21 mouse cellular contexts compared by ENCODE assay signal in genomic region chr1:61997711-61998110, GRCm38 (mm10).
DNase-seq lines count a peak whose midpoint lies in the region; ATAC-seq and TF ChIP-seq lines count a peak whose summit lies in the region.
"Had no signal": no experiment of that assay in that cellular context is flagged by ENCODE, and none has a peak within 500 bp of the region (broad histone marks: within the 10 kb centered on the region; RNA-seq: fewer than 3 reads in every experiment).

No protein-coding gene starts in this region.

- DNase-seq in embryo, embryonic 10.5 days (ENCODE audit: low spot score) = peak; percentile 28
- DNase-seq in left cerebral cortex, postnatal 4 days = no peak
- DNase-seq in layer of hippocampus, adult 8-10 months (ENCODE audit: low spot score in 2 of 2) = no peak
- DNase-seq: B cell, adult 2 months; cerebellum, postnatal 10 days; gastrocnemius, adult 2 months; heart, adult 11 months; heart, postnatal 14 days; kidney, adult 9 months; kidney, postnatal 4 days; liver, embryonic 13.5 days; lung, embryonic 14.5 days; lung, postnatal 4 days had no signal

- intact Hi-C loops in left cerebral cortex, postnatal 4 days (cut with DNase I) = no loop called here

- no peaks in the 10 kb centered on the region for H3K36me3 ChIP-seq in intestine, postnatal 0 days (ENCODE audit: control insufficient read depth, insufficient read depth)
- H3K36me3 ChIP-seq in intestine, embryonic 15.5 days = no peaks in the 10 kb centered on the region
- H3K36me3 ChIP-seq in forebrain, embryonic 15.5 days = no peaks in the 10 kb centered on the region
- no peaks in the 10 kb centered on the region for H3K36me3 ChIP-seq in midbrain, embryonic 15.5 days (replicated peaks)
- H3K36me3 ChIP-seq: heart, embryonic 12.5 days; limb, embryonic 12.5 days; liver, embryonic 13.5 days had no signal

- no peak for ATAC-seq in intestine, postnatal 0 days
- no peak for ATAC-seq in intestine, embryonic 15.5 days
- ATAC-seq in forebrain, embryonic 15.5 days (replicated peaks) = peak; percentile 68
- 0 out of 2 replicates have a peak, but pooled peaks have one; percentile 11 for ATAC-seq in midbrain, embryonic 15.5 days (replicated peaks)
- ATAC-seq: inflammation-experienced regulatory T-cells, adult 6 months had no signal

- H3K27me3 ChIP-seq in intestine, postnatal 0 days (replicated peaks; ENCODE audit: control insufficient read depth, insufficient read depth, low read length) = no peaks in the 10 kb centered on the region
- H3K27me3 ChIP-seq in intestine, embryonic 15.5 days (replicated peaks) = no peaks in the 10 kb centered on the region
- no peaks in the 10 kb centered on the region for H3K27me3 ChIP-seq in forebrain, embryonic 15.5 days
- no peaks in the 10 kb centered on the region for H3K27me3 ChIP-seq in midbrain, embryonic 15.5 days (replicated peaks)
- H3K27me3 ChIP-seq: heart, embryonic 12.5 days; limb, embryonic 12.5 days; liver, embryonic 13.5 days had no signal

- H3K4me1 ChIP-seq in intestine, postnatal 0 days (replicated peaks; ENCODE audit: control insufficient read depth, insufficient read depth, low read length) = no peaks in the 10 kb centered on the region
- no peaks in the 10 kb centered on the region for H3K4me1 ChIP-seq in intestine, embryonic 15.5 days (replicated peaks)
- H3K4me1 ChIP-seq in forebrain, embryonic 15.5 days = peaks cover 6% of the 10 kb centered on the region
- 0 out of 2 replicates have a peak, but pooled peaks cover 5% of the 10 kb centered on the region for H3K4me1 ChIP-seq in midbrain, embryonic 15.5 days
- H3K4me1 ChIP-seq: heart, embryonic 12.5 days; limb, embryonic 12.5 days; liver, embryonic 13.5 days had no signal

- 0 out of 2 replicates have a peak, but pooled peaks have one; percentile 2 for TF ChIP-seq CTCF in intestine, postnatal 0 days (IDR thresholded peaks at IDR 0.05; ENCODE audit: low read depth)

- no peak overlapping the region for H3K4me3 ChIP-seq in intestine, postnatal 0 days (ENCODE audit: low read depth, low read length)
- H3K4me3 ChIP-seq in intestine, embryonic 15.5 days (replicated peaks) = no peak overlapping the region
- no peak overlapping the region for H3K4me3 ChIP-seq in forebrain, embryonic 15.5 days
- H3K4me3 ChIP-seq in midbrain, embryonic 15.5 days = no peak overlapping the region
- H3K4me3 ChIP-seq: gastrocnemius, adult 2 months; heart, embryonic 12.5 days; limb, embryonic 12.5 days; liver, embryonic 13.5 days had no signal

- WGBS in intestine, postnatal 0 days = 85% methylated on average over 3 of the region's 3 CpGs
- 73% methylated on average over 3 of the region's 3 CpGs for WGBS in intestine, embryonic 15.5 days
- WGBS in forebrain, embryonic 15.5 days = 12% methylated on average over 3 of the region's 3 CpGs
- WGBS in midbrain, embryonic 15.5 days = 11% methylated on average over 3 of the region's 3 CpGs

- no peak overlapping the region for H3K9ac ChIP-seq in intestine, postnatal 0 days (ENCODE audit: low read depth, low read length)
- H3K9ac ChIP-seq in intestine, embryonic 15.5 days = no peak overlapping the region
- H3K9ac ChIP-seq in forebrain, embryonic 15.5 days (replicated peaks) = no peak overlapping the region
- H3K9ac ChIP-seq in midbrain, embryonic 15.5 days = no peak overlapping the region
- H3K9ac ChIP-seq: heart, embryonic 12.5 days; limb, embryonic 12.5 days; liver, embryonic 13.5 days; lung, embryonic 14.5 days had no signal

- H3K9me3 ChIP-seq in intestine, postnatal 0 days (ENCODE audit: control insufficient read depth) = no peaks in the 10 kb centered on the region
- no peaks in the 10 kb centered on the region for H3K9me3 ChIP-seq in intestine, embryonic 15.5 days
- no peaks in the 10 kb centered on the region for H3K9me3 ChIP-seq in forebrain, embryonic 15.5 days
- H3K9me3 ChIP-seq in midbrain, embryonic 15.5 days = no peaks in the 10 kb centered on the region
- H3K9me3 ChIP-seq: heart, embryonic 12.5 days; limb, embryonic 12.5 days; liver, embryonic 13.5 days had no signal

- H3K4me2 ChIP-seq in intestine, postnatal 0 days (replicated peaks; ENCODE audit: low read depth) = no peak overlapping the region
- no peak overlapping the region for H3K4me2 ChIP-seq in intestine, embryonic 15.5 days (replicated peaks)
- no peak overlapping the region for H3K4me2 ChIP-seq in forebrain, embryonic 15.5 days (replicated peaks)
- H3K4me2 ChIP-seq in midbrain, embryonic 15.5 days = no peak overlapping the region
- H3K4me2 ChIP-seq: heart, embryonic 12.5 days; limb, embryonic 12.5 days; liver, embryonic 13.5 days; lung, embryonic 14.5 days had no signal

- no peak overlapping the region for H3K27ac ChIP-seq in intestine, postnatal 0 days (ENCODE audit: low read depth, low read length)
- H3K27ac ChIP-seq in intestine, embryonic 15.5 days = no peak overlapping the region
- H3K27ac ChIP-seq in forebrain, embryonic 15.5 days (replicated peaks) = no peak overlapping the region
- no peak overlapping the region for H3K27ac ChIP-seq in midbrain, embryonic 15.5 days
- H3K27ac ChIP-seq: gastrocnemius, adult 2 months; limb, embryonic 12.5 days; liver, embryonic 13.5 days; stomach, postnatal 0 days had no signal

Comparison
In these comparisons a context has a peak if more than half of its experiments do, and no peak if none do; other contexts are left out.
1. ATAC-seq: peak in forebrain, embryonic 15.5 days (single experiment) and midbrain, embryonic 15.5 days (single experiment); none in intestine, postnatal 0 days (single experiment) and intestine, embryonic 15.5 days (single experiment).